ENCODE assay signal across 26 mouse cellular contexts in genomic region chr9:70324336-70324735, GRCm38 (mm10).
A peak's percentile ranks its signal among the peaks of the same experiment; 100 is the strongest.
DNase-seq lines count a peak whose midpoint lies in the region; ATAC-seq and TF ChIP-seq lines count a peak whose summit lies in the region.
"Had no signal": no experiment of that assay in that cellular context is flagged by ENCODE, and none has a peak within 500 bp of the region (broad histone marks: within the 10 kb centered on the region; RNA-seq: fewer than 3 reads in every experiment).

No protein-coding gene starts in this region.

- H3K27me3 ChIP-seq in intestine, postnatal 0 days (replicated peaks; ENCODE audit: control insufficient read depth, insufficient read depth, low read length) = no peaks in the 10 kb centered on the region
- no peaks in the 10 kb centered on the region for H3K27me3 ChIP-seq in intestine, embryonic 16.5 days (replicated peaks; ENCODE audit: control insufficient read depth, insufficient read depth, low read length)
- no peaks in the 10 kb centered on the region for H3K27me3 ChIP-seq in lung, postnatal 0 days (replicated peaks; ENCODE audit: insufficient read depth, low read length)
- no peaks in the 10 kb centered on the region for H3K27me3 ChIP-seq in stomach, postnatal 0 days (ENCODE audit: control insufficient read depth, insufficient read depth, low read length)
- H3K27me3 ChIP-seq: forebrain, embryonic 15.5 days; hindbrain, embryonic 13.5 days; liver, embryonic 15.5 days had no signal

- no peak for ATAC-seq in CD4-positive, CD25-positive, alpha-beta regulatory T cell, adult 4 months
- ATAC-seq in intestine, postnatal 0 days = no peak
- ATAC-seq in intestine, embryonic 16.5 days = no peak
- no peak for ATAC-seq in lung, postnatal 0 days
- no peak for ATAC-seq in stomach, postnatal 0 days (ENCODE audit: low FRiP score, low TSS enrichment)
- ATAC-seq: activated CD4-positive, CD25-positive, alpha-beta regulatory T cell, adult 4 months; forebrain, embryonic 15.5 days; inflammation-experienced regulatory T-cells, adult 6 months had no signal

- WGBS in intestine, postnatal 0 days = 89% methylated on average over 4 of the region's 4 CpGs
- WGBS in intestine, embryonic 16.5 days = 83% methylated on average over 4 of the region's 4 CpGs
- 83% methylated on average over 4 of the region's 4 CpGs for WGBS in lung, postnatal 0 days
- whole genome bisulfite sequencing in stomach, postnatal 0 days = 86% methylated on average over 4 of the region's 4 CpGs

- H3K4me2 ChIP-seq in intestine, postnatal 0 days (replicated peaks; ENCODE audit: low read depth) = no peak overlapping the region
- no peak overlapping the region for H3K4me2 ChIP-seq in intestine, embryonic 16.5 days (ENCODE audit: low read depth, low read length)
- H3K4me2 ChIP-seq in lung, postnatal 0 days (replicated peaks; ENCODE audit: low read depth, low read length) = no peak overlapping the region
- no peak overlapping the region for H3K4me2 ChIP-seq in stomach, postnatal 0 days (replicated peaks; ENCODE audit: low read depth)
- H3K4me2 ChIP-seq: forebrain, embryonic 15.5 days; hindbrain, embryonic 13.5 days; liver, embryonic 15.5 days had no signal

- no peak overlapping the region for H3K9ac ChIP-seq in intestine, postnatal 0 days (ENCODE audit: low read depth, low read length)
- no peak overlapping the region for H3K9ac ChIP-seq in intestine, embryonic 16.5 days (ENCODE audit: low read depth, low read length)
- no peak overlapping the region for H3K9ac ChIP-seq in lung, postnatal 0 days (replicated peaks; ENCODE audit: low read depth)
- H3K9ac ChIP-seq in stomach, postnatal 0 days (ENCODE audit: low read length) = no peak overlapping the region
- H3K9ac ChIP-seq: forebrain, embryonic 15.5 days; hindbrain, embryonic 13.5 days; liver, embryonic 15.5 days had no signal

- H3K9me3 ChIP-seq in intestine, postnatal 0 days (ENCODE audit: control insufficient read depth) = no peaks in the 10 kb centered on the region
- no peaks in the 10 kb centered on the region for H3K9me3 ChIP-seq in intestine, embryonic 16.5 days (ENCODE audit: control insufficient read depth, low read length)
- H3K9me3 ChIP-seq in lung, postnatal 0 days (ENCODE audit: low read length) = no peaks in the 10 kb centered on the region
- no peaks in the 10 kb centered on the region for H3K9me3 ChIP-seq in stomach, postnatal 0 days (ENCODE audit: control insufficient read depth, low read length)
- H3K9me3 ChIP-seq: forebrain, embryonic 15.5 days; heart, embryonic 10.5 days; hindbrain, embryonic 13.5 days; liver, embryonic 15.5 days had no signal

- no peak overlapping the region for H3K4me3 ChIP-seq in intestine, postnatal 0 days (ENCODE audit: low read depth, low read length)
- H3K4me3 ChIP-seq in intestine, embryonic 16.5 days (ENCODE audit: low read length) = no peak overlapping the region
- no peak overlapping the region for H3K4me3 ChIP-seq in lung, postnatal 0 days (ENCODE audit: low read depth, low read length)
- H3K4me3 ChIP-seq in stomach, postnatal 0 days (ENCODE audit: low read depth, low read length) = no peak overlapping the region
- H3K4me3 ChIP-seq: forebrain, embryonic 15.5 days; heart, embryonic 10.5 days; hindbrain, embryonic 13.5 days; liver, embryonic 15.5 days had no signal

- no peak for TF ChIP-seq EP300 in lung, postnatal 0 days (IDR thresholded peaks at IDR 0.05)
- no peak for TF ChIP-seq EP300 in stomach, postnatal 0 days (optimal IDR thresholded peaks at IDR 0.05)

- TF ChIP-seq CTCF in intestine, postnatal 0 days (IDR thresholded peaks at IDR 0.05; ENCODE audit: low read depth) = peak; percentile 48
- peak; percentile 44 for TF ChIP-seq CTCF in lung, postnatal 0 days (IDR thresholded peaks at IDR 0.05)
- peak; percentile 52 for TF ChIP-seq CTCF in stomach, postnatal 0 days (IDR thresholded peaks at IDR 0.05; ENCODE audit: low read depth)

- DNase-seq in CD4-positive, CD25-positive, alpha-beta regulatory T cell, adult 2 months (ENCODE audit: low read depth, low spot score) = peak; percentile 24
- DNase-seq in lung, postnatal 0 days (ENCODE audit: low spot score) = no peak
- DNase-seq in lung, postnatal 10 days = no peak
- DNase-seq in stomach, postnatal 0 days (ENCODE audit: low spot score) = no peak
- DNase-seq in heart, postnatal 36 days = no peak
- DNase-seq: adrenal gland, adult 2 months; cerebellum, adult 8-10 months; cerebellum, postnatal 25 days; gastrocnemius, postnatal 10 days; heart, postnatal 4 days; kidney, adult 2 months; kidney, postnatal 10 days; layer of hippocampus, adult 9-11 months; liver; midbrain, embryonic 14.5 days; right cerebral cortex, adult 18-20 months; spleen, adult 18-20 months had no signal

- H3K4me1 ChIP-seq in intestine, postnatal 0 days (replicated peaks; ENCODE audit: control insufficient read depth, insufficient read depth, low read length) = peaks cover 4% of the 10 kb centered on the region; the same call in 1 of the 2 replicates
- 0 out of 2 replicates have a peak, but pooled peaks cover 7% of the 10 kb centered on the region for H3K4me1 ChIP-seq in intestine, embryonic 16.5 days (ENCODE audit: control insufficient read depth, insufficient read depth, low read length)
- H3K4me1 ChIP-seq in lung, postnatal 0 days (ENCODE audit: insufficient read depth, low read depth, low read length) = no peaks in the 10 kb centered on the region
- H3K4me1 ChIP-seq in stomach, postnatal 0 days (replicated peaks; ENCODE audit: control insufficient read depth, insufficient read depth) = no peaks in the 10 kb centered on the region
- H3K4me1 ChIP-seq: forebrain, embryonic 15.5 days; hindbrain, embryonic 13.5 days; liver, embryonic 15.5 days had no signal

- H3K27ac ChIP-seq in intestine, postnatal 0 days (ENCODE audit: low read depth, low read length) = no peak overlapping the region
- no peak overlapping the region for H3K27ac ChIP-seq in intestine, embryonic 16.5 days (ENCODE audit: low read length)
- no peak overlapping the region for H3K27ac ChIP-seq in lung, postnatal 0 days (ENCODE audit: low read length)
- H3K27ac ChIP-seq in stomach, postnatal 0 days (replicated peaks) = no peak overlapping the region
- H3K27ac ChIP-seq: forebrain, embryonic 15.5 days; heart, embryonic 10.5 days; hindbrain, embryonic 13.5 days; liver, embryonic 15.5 days had no signal

- peaks cover 50% of the 10 kb centered on the region for H3K36me3 ChIP-seq in intestine, postnatal 0 days (ENCODE audit: control insufficient read depth, insufficient read depth)
- no peaks in the 10 kb centered on the region for H3K36me3 ChIP-seq in intestine, embryonic 16.5 days (ENCODE audit: control insufficient read depth, insufficient read depth, low read length)
- H3K36me3 ChIP-seq in lung, postnatal 0 days (ENCODE audit: insufficient read depth, low read length) = peaks cover 18% of the 10 kb centered on the region
- peaks cover 10% of the 10 kb centered on the region; the same call in 1 of the 2 replicates for H3K36me3 ChIP-seq in stomach, postnatal 0 days (ENCODE audit: control insufficient read depth, insufficient read depth, low read length)
- H3K36me3 ChIP-seq: forebrain, embryonic 15.5 days; hindbrain, embryonic 13.5 days; liver, embryonic 15.5 days had no signal

- intact Hi-C loops in heart, postnatal 36 days (cut with DNase I) = no loop called here
